ENCODE assay signal across 18 mouse cellular contexts in the genomic region with DNA sequence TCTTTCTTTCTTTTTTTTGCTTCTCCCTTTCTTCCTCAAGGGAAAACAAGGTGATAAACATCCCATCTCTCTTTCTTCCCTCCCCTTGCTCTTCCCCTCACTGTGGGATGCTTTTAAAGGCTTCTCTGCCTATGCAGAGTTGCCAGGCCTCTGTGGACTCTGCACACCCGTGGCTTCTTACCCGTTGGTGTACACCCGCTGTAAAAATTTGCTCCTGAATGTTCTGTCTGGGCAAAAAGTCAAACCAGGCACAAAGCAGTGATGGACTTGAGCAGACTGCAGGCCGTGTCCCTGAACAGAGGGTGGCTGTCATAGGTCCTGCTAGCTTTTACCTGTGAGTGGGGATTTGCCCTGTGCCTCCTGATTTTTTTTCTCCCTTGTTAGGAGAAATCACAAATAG.
DNase-seq lines count a peak whose midpoint lies in the region; ATAC-seq and TF ChIP-seq lines count a peak whose summit lies in the region.
"Had no signal": no experiment of that assay in that cellular context is flagged by ENCODE, and none has a peak within 500 bp of the region (broad histone marks: within the 10 kb centered on the region; RNA-seq: fewer than 3 reads in every experiment).

No protein-coding gene starts in this region.

- TF ChIP-seq POLR2A in cerebellum, adult 2 months (IDR thresholded peaks at IDR 0.05; ENCODE audit: borderline replicate concordance, insufficient read depth, low read length), result no peak

- no peaks in the 10 kb centered on the region for H3K27me3 ChIP-seq in cerebellum, adult 2 months (ENCODE audit: control insufficient read depth, insufficient read depth, low read length)
- no peaks in the 10 kb centered on the region for H3K27me3 ChIP-seq in heart, embryonic 13.5 days (replicated peaks)
- no peaks in the 10 kb centered on the region for H3K27me3 ChIP-seq in kidney, embryonic 16.5 days (ENCODE audit: insufficient read depth, low read length)
- H3K27me3 ChIP-seq: embryonic facial prominence, embryonic 15.5 days; hindbrain, embryonic 15.5 days had no signal

- ATAC-seq in heart, embryonic 13.5 days (ENCODE audit: extremely low read depth, insufficient number of reproducible peaks, low FRiP score, low TSS enrichment), result no peak
- ATAC-seq in kidney, embryonic 16.5 days (ENCODE audit: low FRiP score, low TSS enrichment), result no peak
- ATAC-seq: activated CD4-positive, CD25-positive, alpha-beta regulatory T cell, adult 4 months had no signal

- peak in 1 of 2 experiments; percentile 38 for DNase-seq in cerebellum, adult 2 months
- DNase-seq in cerebellum, postnatal 4 days (ENCODE audit: low spot score in 2 of 2), result no peak
- no peak for DNase-seq in heart, postnatal 4 days
- no peak for DNase-seq in kidney, adult 8-10 months
- DNase-seq in brain, adult 2 months (ENCODE audit: low read depth, low spot score), result peak; percentile 69
- DNase-seq in testis, postnatal 14 days (ENCODE audit: low spot score), result no peak
- DNase-seq: adrenal gland, postnatal 14 days; lung, adult 2 months; lung, postnatal 36 days; right cerebral cortex, adult 18-20 months had no signal

- TF ChIP-seq CTCF in cerebellum, adult 2 months (IDR thresholded peaks at IDR 0.05; ENCODE audit: borderline replicate concordance, insufficient read depth, low read depth, low read length), result no peak

- H3K4me3 ChIP-seq in cerebellum, adult 2 months (replicated peaks; ENCODE audit: insufficient read depth, low read depth, low read length), result no peak overlapping the region
- H3K4me3 ChIP-seq in heart, embryonic 13.5 days, result no peak overlapping the region
- no peak overlapping the region for H3K4me3 ChIP-seq in kidney, embryonic 16.5 days (ENCODE audit: low read length)
- H3K4me3 ChIP-seq: embryonic facial prominence, embryonic 15.5 days; hindbrain, embryonic 15.5 days had no signal

- H3K9me3 ChIP-seq in heart, embryonic 13.5 days, result no peaks in the 10 kb centered on the region
- H3K9me3 ChIP-seq in kidney, embryonic 16.5 days (ENCODE audit: low read length), result no peaks in the 10 kb centered on the region
- H3K9me3 ChIP-seq: embryonic facial prominence, embryonic 15.5 days; G1E; hindbrain, embryonic 15.5 days had no signal

- H3K27ac ChIP-seq in cerebellum, adult 2 months (ENCODE audit: insufficient read depth, low read length), result 0 out of 2 replicates have a peak overlapping the region, but pooled peaks have one; percentile 33
- H3K27ac ChIP-seq in heart, embryonic 13.5 days (replicated peaks), result peak overlapping the region; percentile 60
- H3K27ac ChIP-seq in kidney, embryonic 16.5 days (ENCODE audit: low read length), result peak overlapping the region; percentile 77; the same call in 1 of the 2 replicates
- H3K27ac ChIP-seq: embryonic facial prominence, embryonic 15.5 days had no signal

- WGBS in cerebellum, adult 2 months, result 12% methylated on average over 4 of the region's 4 CpGs
- WGBS in heart, embryonic 13.5 days, result 73% methylated on average over 4 of the region's 4 CpGs
- 75% methylated on average over 4 of the region's 4 CpGs for WGBS in kidney, embryonic 16.5 days

- H3K36me3 ChIP-seq in heart, embryonic 13.5 days, result no peaks in the 10 kb centered on the region
- no peaks in the 10 kb centered on the region for H3K36me3 ChIP-seq in kidney, embryonic 16.5 days (ENCODE audit: insufficient read depth, low read length)
- H3K36me3 ChIP-seq: embryonic facial prominence, embryonic 15.5 days; G1E; hindbrain, embryonic 15.5 days had no signal

- peaks cover 35% of the 10 kb centered on the region for H3K4me1 ChIP-seq in cerebellum, adult 2 months (ENCODE audit: control insufficient read depth, insufficient read depth, low read length)
- H3K4me1 ChIP-seq in heart, embryonic 13.5 days, result peaks cover 58% of the 10 kb centered on the region
- H3K4me1 ChIP-seq in kidney, embryonic 16.5 days (ENCODE audit: insufficient read depth, low read length), result peaks cover 50% of the 10 kb centered on the region

- H3K9ac ChIP-seq in heart, embryonic 13.5 days, result no peak overlapping the region
- H3K9ac ChIP-seq in kidney, embryonic 16.5 days (replicated peaks; ENCODE audit: low read length), result no peak overlapping the region
- H3K9ac ChIP-seq: embryonic facial prominence, embryonic 15.5 days; forebrain, postnatal 0 days; hindbrain, embryonic 15.5 days had no signal

- no peak overlapping the region for H3K4me2 ChIP-seq in heart, embryonic 13.5 days
- no peak overlapping the region for H3K4me2 ChIP-seq in kidney, embryonic 16.5 days (replicated peaks; ENCODE audit: low read depth, low read length)
- H3K4me2 ChIP-seq: embryonic facial prominence, embryonic 15.5 days; hindbrain, embryonic 15.5 days; midbrain, embryonic 11.5 days had no signal
